Mouse (Mus musculus) ES-E14 (cell line): ENCODE data around the gene Crebbp.

Experiments
- CHD2 ChIP-seq: IDR thresholded peaks from 2 replicates; pipeline ENCODE4 v1.6.1; 2014; ENCODE audit warnings: mild to moderate bottlenecking, low read depth, low read length, inconsistent platforms
- MAFK ChIP-seq: IDR thresholded peaks from 2 replicates; pipeline ENCODE4 v1.6.1; 2014; ENCODE audit warnings: mild to moderate bottlenecking, low read depth, low read length, inconsistent platforms; ENCODE audit not compliant: insufficient read depth

- TF ChIP-seq CHD2 (no peak), MAFK (no peak)
Measured at GRCm38 (mm10) chr16:4044093-4044492, 169.7 kb downstream of the Crebbp start.
